Mouse (Mus musculus) forebrain, postnatal 0 days (tissue): ENCODE data around the gene Banp. TPM values are rescaled to one million over a fixed set of nuclear protein-coding genes. Genes with fewer than 3 reads are reported as not detected.

ENCODE experiments used
- ATAC-seq: fragments of 200-750 bp; cut with Nextera tagmentation; 2 replicates; pipeline ENCODE4 v1.8.0; 2017; ENCODE audit warnings: mild to moderate bottlenecking, moderate library complexity
- DNase-seq: peaks from one replicate; pipeline ENCODE4 v3.0.0-alpha.2; 2015
- H3K27ac ChIP-seq: fragments of 300-500 bp; sonication (generic); 2 replicates; pipeline ENCODE4 v1.5.1; 2014; ENCODE audit warnings: low read depth, mild to moderate bottlenecking, antibody characterized with exemption, low read length, moderate library complexity, mixed read lengths
- H3K27me3 ChIP-seq: fragments of 300-500 bp; sonication (generic); 2 replicates; pipeline ENCODE4 v1.6.1; 2014; ENCODE audit warnings: mild to moderate bottlenecking, low read length, mixed read lengths; ENCODE audit not compliant: insufficient read depth
- H3K36me3 ChIP-seq: fragments of 300-500 bp; sonication (generic); 2 replicates; pipeline ENCODE4 v1.6.1; 2014; ENCODE audit warnings: mild to moderate bottlenecking, moderate library complexity; ENCODE audit not compliant: insufficient read depth
- H3K4me1 ChIP-seq: fragments of 300-500 bp; sonication (generic); 2 replicates; pipeline ENCODE4 v1.6.1; 2014; ENCODE audit warnings: antibody characterized with exemption; ENCODE audit not compliant: insufficient read depth
- H3K4me2 ChIP-seq: fragments of 300-500 bp; sonication (generic); 2 replicates; pipeline ENCODE4 v1.6.1; 2014; ENCODE audit warnings: low read depth, mild to moderate bottlenecking, moderate library complexity
- H3K4me3 ChIP-seq: fragments of 300-500 bp; sonication (generic); 2 replicates; pipeline ENCODE4 v1.5.1; 2014; ENCODE audit warnings: low read depth, low read length, mixed read lengths
- H3K9ac ChIP-seq: fragments of 300-500 bp; sonication (generic); 2 replicates; pipeline ENCODE4 v1.6.1; 2014; ENCODE audit warnings: mild to moderate bottlenecking
- H3K9me3 ChIP-seq: fragments of 300-500 bp; sonication (generic); 2 replicates; pipeline ENCODE4 v1.6.1; 2016; ENCODE audit warnings: low read length
- CTCF ChIP-seq: sonication (generic); IDR thresholded peaks from 2 replicates; pipeline ENCODE4 v1.5.1; 2016; ENCODE audit warnings: antibody characterized with exemption, control low read depth, low read depth
- WGBS: fragments of 180-500 bp; shearing (Covaris S2); extraction: QIAGEN DNeasy Blood & Tissue Kit; methylation state at CpG from one replicate; pipeline ENCODE4 v1.1.7; 2014; 5-methylcytosine and 5-hydroxymethylcytosine counted together
- polyA plus RNA-seq: library from polyadenylated mRNA; unstranded; fragments of >200 nt; fragmentation: Nextera tagmentation; extraction: Ambion mirVana; gene quantifications from 2 replicates; pipeline ENCODE4 v1.2.1, GENCODE M21; 2015
- total RNA-seq: library from RNA; depleted of rRNA; stranded (reverse); fragments of >200 nt; gene quantifications from 2 replicates; pipeline ENCODE4 v1.2.3, GENCODE M21; 2014

The Banp gene
- total and polyA plus RNA-seq, 2 experiments from 2014 or later: 29.3 to 37.9 TPM

DNA sequence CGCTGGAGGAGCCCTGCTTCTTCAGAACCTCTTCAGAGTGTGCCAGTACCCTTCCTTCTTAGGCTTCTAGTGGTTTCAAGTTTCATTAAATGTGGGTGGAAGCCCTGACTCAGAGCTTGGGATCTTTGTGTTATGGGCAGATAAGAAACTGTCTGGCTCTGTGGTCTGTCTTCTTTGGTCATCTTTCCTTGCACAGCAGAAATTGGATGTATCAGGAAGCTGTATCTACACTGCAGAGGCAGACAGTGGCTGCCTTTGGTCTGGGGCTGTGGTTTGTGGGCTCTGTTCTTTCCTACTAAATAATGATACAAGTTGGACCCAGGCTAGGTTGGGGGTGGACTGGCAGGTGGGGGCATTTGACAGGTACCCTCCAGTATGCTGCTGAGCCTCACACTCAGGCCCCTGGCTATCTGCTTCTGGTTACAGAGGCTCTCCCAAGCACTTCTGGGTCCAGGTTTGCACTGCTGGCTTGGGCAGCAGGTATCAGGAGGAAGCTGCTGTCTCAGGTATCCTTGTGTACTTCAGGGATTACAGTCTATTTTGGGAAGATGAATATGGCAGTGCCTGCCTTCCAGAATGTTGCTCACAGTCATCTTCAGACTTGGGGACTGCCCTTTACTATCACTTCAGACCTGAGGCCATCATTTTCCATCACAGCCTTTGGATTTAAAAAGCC is 6.4 kb downstream of the Banp start:
- ATAC-seq: no peak
- Histone ChIP-seq H3K4me3 (no peak overlapping the region), H3K36me3 (peaks cover 8% of the 10 kb centered on the region), H3K4me2 (no peak overlapping the region), H3K9me3 (no peaks in the 10 kb centered on the region), H3K27me3 (no peaks in the 10 kb centered on the region), H3K4me1 (peaks cover 12% of the 10 kb centered on the region), H3K9ac (no peak overlapping the region), H3K27ac (no peak overlapping the region)
- DNase-seq: no peak
- TF ChIP-seq CTCF: no peak
- 88% methylated on average over 1 of the region's 1 CpGs for WGBS

GRCm38 (mm10) chr8:121958395-121958794 is 8.8 kb downstream of the Banp start:
- no peak for TF ChIP-seq CTCF
- Histone ChIP-seq H3K9ac (no peak overlapping the region), H3K4me2 (no peak overlapping the region), H3K4me3 (no peak overlapping the region), H3K27ac (no peak overlapping the region), H3K36me3 (peaks cover 8% of the 10 kb centered on the region), H3K9me3 (no peaks in the 10 kb centered on the region), H3K27me3 (no peaks in the 10 kb centered on the region), H3K4me1 (no peaks in the 10 kb centered on the region)
- ATAC-seq: no peak
- 92% methylated on average over 1 of the region's 1 CpGs for WGBS
- DNase-seq: no peak

GRCm38 (mm10) chr8:121962892-121963291 is 13.3 kb downstream of the Banp start:
- Histone ChIP-seq H3K4me2 (no peak overlapping the region), H3K27me3 (no peaks in the 10 kb centered on the region), H3K4me1 (peaks cover 8% of the 10 kb centered on the region; the same call in 1 of the 2 replicates), H3K9me3 (no peaks in the 10 kb centered on the region), H3K4me3 (no peak overlapping the region), H3K36me3 (no peaks in the 10 kb centered on the region), H3K9ac (no peak overlapping the region), H3K27ac (no peak overlapping the region)
- no peak for TF ChIP-seq CTCF
- ATAC-seq (no peak), DNase-seq (no peak)
- 78% methylated on average over 3 of the region's 3 CpGs for WGBS

GRCm38 (mm10) chr8:121964716-121965512 is 15.4 kb downstream of the Banp start:
- Histone ChIP-seq H3K4me1 (peaks cover 11% of the 10 kb centered on the region; the same call in 1 of the 2 replicates), H3K9me3 (no peaks in the 10 kb centered on the region), H3K36me3 (no peaks in the 10 kb centered on the region), H3K4me2 (no peak overlapping the region), H3K27me3 (no peaks in the 10 kb centered on the region), H3K4me3 (no peak overlapping the region), H3K27ac (no peak overlapping the region), H3K9ac (no peak overlapping the region)
- no peak for TF ChIP-seq CTCF
- no peak for DNase-seq
- WGBS: 82% methylated on average over 8 of the region's 8 CpGs
- ATAC-seq: no peak

- Histone ChIP-seq H3K36me3 (no peaks in the 10 kb centered on the region), H3K9ac (no peak overlapping the region), H3K4me2 (no peak overlapping the region), H3K27ac (0 out of 2 replicates have a peak overlapping the region, but pooled peaks have one; percentile 9), H3K27me3 (no peaks in the 10 kb centered on the region), H3K9me3 (no peaks in the 10 kb centered on the region), H3K4me3 (no peak overlapping the region), H3K4me1 (peaks cover 11% of the 10 kb centered on the region; the same call in 1 of the 2 replicates)
- no peak for DNase-seq
- TF ChIP-seq CTCF: no peak
- 59% methylated on average over 5 of the region's 5 CpGs for WGBS
- no peak for ATAC-seq
Measured at GRCm38 (mm10) chr8:121966110-121966509, 16.6 kb downstream of the Banp start.

- Histone ChIP-seq H3K27me3 (no peaks in the 10 kb centered on the region), H3K4me1 (peaks cover 11% of the 10 kb centered on the region), H3K4me3 (no peak overlapping the region), H3K9ac (no peak overlapping the region), H3K36me3 (no peaks in the 10 kb centered on the region), H3K9me3 (no peaks in the 10 kb centered on the region), H3K4me2 (no peak overlapping the region), H3K27ac (0 out of 2 replicates have a peak overlapping the region, but pooled peaks have one; percentile 9)
- TF ChIP-seq CTCF: no peak
- no peak for DNase-seq
- 38% methylated on average over 7 of the region's 7 CpGs for WGBS
- peak; percentile 47; the same call in 1 of the 2 replicates for ATAC-seq
Measured at GRCm38 (mm10) chr8:121966714-121967448, 17.3 kb downstream of the Banp start.

GRCm38 (mm10) chr8:121967977-121968376 is 18.4 kb downstream of the Banp start:
- Histone ChIP-seq H3K4me2 (no peak overlapping the region), H3K9me3 (no peaks in the 10 kb centered on the region), H3K36me3 (no peaks in the 10 kb centered on the region), H3K27ac (peak overlapping the region; percentile 57; the same call in 1 of the 2 replicates), H3K4me1 (peaks cover 11% of the 10 kb centered on the region), H3K9ac (no peak overlapping the region), H3K27me3 (no peaks in the 10 kb centered on the region), H3K4me3 (no peak overlapping the region)
- WGBS: 33% methylated on average over 4 of the region's 4 CpGs
- no peak for TF ChIP-seq CTCF
- ATAC-seq: no peak
- no peak for DNase-seq
